Mouse (Mus musculus) CH12.LX (cell line): ENCODE measurements around the gene Mrps23.

Experiments used
- CHD1 ChIP-seq: IDR thresholded peaks from 2 replicates; pipeline ENCODE4 v1.6.1; 2012; ENCODE audit warnings: low read depth, low read length, improper control_type of control experiment, inconsistent platforms
- CTCF ChIP-seq, 2 experiments: IDR thresholded peaks in 1 of 2; conservative IDR thresholded peaks in 1 of 2; 2 replicates each; pipeline ENCODE4 v1.5.1; 2011 to 2012; ENCODE audit warnings: low read depth in 2 of 2, low read length in 2 of 2, improper control_type of control experiment in 1 of 2, inconsistent platforms in 1 of 2, mild to moderate bottlenecking in 1 of 2, moderate library complexity in 1 of 2
- EP300 ChIP-seq: IDR thresholded peaks from 2 replicates; pipeline ENCODE4 v1.6.1; 2011; ENCODE audit warnings: low read length, improper control_type of control experiment
- ETS1 ChIP-seq: conservative IDR thresholded peaks from 2 replicates; pipeline ENCODE4 v1.6.1; 2012; ENCODE audit warnings: low read depth, mild to moderate bottlenecking, inconsistent platforms, low read length, improper control_type of control experiment, moderate library complexity
- JUN ChIP-seq: IDR thresholded peaks from 2 replicates; pipeline ENCODE4 v1.6.1; 2011; ENCODE audit warnings: low read depth, mild to moderate bottlenecking, low read length, improper control_type of control experiment, moderate library complexity; ENCODE audit not compliant: insufficient read depth
- MAFK ChIP-seq: IDR thresholded peaks from 2 replicates; pipeline ENCODE4 v1.6.1; 2011; ENCODE audit warnings: low read length, improper control_type of control experiment; ENCODE audit not compliant: insufficient replicate concordance
- MEF2A ChIP-seq: IDR thresholded peaks from 2 replicates; pipeline ENCODE4 v1.6.1; 2014; ENCODE audit warnings: low read depth, mild to moderate bottlenecking, inconsistent platforms, low read length, improper control_type of control experiment, borderline replicate concordance
- MYC ChIP-seq: IDR thresholded peaks from 2 replicates; pipeline ENCODE4 v1.6.1; 2011; ENCODE audit warnings: low read depth, mild to moderate bottlenecking, improper control_type of control experiment, low read length
- POLR2A ChIP-seq: IDR thresholded peaks from 2 replicates; pipeline ENCODE4 v1.6.1; 2011; ENCODE audit warnings: low read depth, mild to moderate bottlenecking, improper control_type of control experiment, low read length
- TCF12 ChIP-seq: IDR thresholded peaks from 2 replicates; pipeline ENCODE4 v1.6.1; 2014; ENCODE audit warnings: low read depth, mild to moderate bottlenecking, inconsistent platforms, low read length, improper control_type of control experiment
- USF2 ChIP-seq: conservative IDR thresholded peaks from 2 replicates; pipeline ENCODE4 v1.6.1; 2011; ENCODE audit warnings: low read depth, low read length, improper control_type of control experiment
- ZC3H11A ChIP-seq: IDR thresholded peaks from 2 replicates; pipeline ENCODE4 v1.6.1; 2012; ENCODE audit warnings: low read depth, mild to moderate bottlenecking, inconsistent platforms, low read length, improper control_type of control experiment
- ZNF384 ChIP-seq: IDR thresholded peaks from 2 replicates; pipeline ENCODE4 v1.6.1; 2012; ENCODE audit warnings: low read depth, low read length, improper control_type of control experiment, inconsistent platforms

DNA sequence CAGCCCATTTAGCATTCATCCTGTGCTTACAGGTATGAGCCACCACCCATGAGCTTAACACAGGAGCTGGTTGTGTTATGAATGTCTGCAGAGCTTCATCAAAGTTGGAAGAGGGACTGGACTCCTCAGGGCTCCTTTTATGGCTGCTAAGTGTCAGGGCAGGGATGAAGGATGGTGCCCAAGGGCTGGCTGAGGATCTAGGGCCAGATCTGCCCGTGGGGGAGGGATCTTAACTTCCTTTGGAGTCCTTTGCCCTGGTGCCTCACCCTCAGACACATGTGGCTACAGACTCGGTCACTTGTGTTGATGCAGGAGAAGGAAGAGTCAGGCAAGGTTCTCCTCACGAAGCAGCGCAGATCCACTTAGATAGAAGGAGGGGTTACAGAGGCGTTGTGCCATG is 43.9 kb upstream of the Mrps23 start:
- TF ChIP-seq ETS1 (no peak), MEF2A (no peak), CTCF (conservative IDR thresholded peaks at IDR 0.05 in 1 of 2, IDR thresholded peaks at IDR 0.05 in 1 of 2; ENCODE audit: low read depth in 2 of 2, low read length in 2 of 2) (no peak), ZNF384 (no peak), JUN (no peak), EP300 (no peak), MYC (no peak), MAFK (no peak), POLR2A (no peak), ZC3H11A (no peak), USF2 (no peak), TCF12 (no peak), CHD1 (no peak)
